Mouse (Mus musculus) kidney, postnatal 10 days (tissue): Measurements from ENCODE around the gene Actl9.

Source experiments
- DNase-seq: peaks from one replicate; pipeline ENCODE4 v3.0.0; 2021; ENCODE audit warnings: mixed read lengths

The Actl9 gene

DNA sequence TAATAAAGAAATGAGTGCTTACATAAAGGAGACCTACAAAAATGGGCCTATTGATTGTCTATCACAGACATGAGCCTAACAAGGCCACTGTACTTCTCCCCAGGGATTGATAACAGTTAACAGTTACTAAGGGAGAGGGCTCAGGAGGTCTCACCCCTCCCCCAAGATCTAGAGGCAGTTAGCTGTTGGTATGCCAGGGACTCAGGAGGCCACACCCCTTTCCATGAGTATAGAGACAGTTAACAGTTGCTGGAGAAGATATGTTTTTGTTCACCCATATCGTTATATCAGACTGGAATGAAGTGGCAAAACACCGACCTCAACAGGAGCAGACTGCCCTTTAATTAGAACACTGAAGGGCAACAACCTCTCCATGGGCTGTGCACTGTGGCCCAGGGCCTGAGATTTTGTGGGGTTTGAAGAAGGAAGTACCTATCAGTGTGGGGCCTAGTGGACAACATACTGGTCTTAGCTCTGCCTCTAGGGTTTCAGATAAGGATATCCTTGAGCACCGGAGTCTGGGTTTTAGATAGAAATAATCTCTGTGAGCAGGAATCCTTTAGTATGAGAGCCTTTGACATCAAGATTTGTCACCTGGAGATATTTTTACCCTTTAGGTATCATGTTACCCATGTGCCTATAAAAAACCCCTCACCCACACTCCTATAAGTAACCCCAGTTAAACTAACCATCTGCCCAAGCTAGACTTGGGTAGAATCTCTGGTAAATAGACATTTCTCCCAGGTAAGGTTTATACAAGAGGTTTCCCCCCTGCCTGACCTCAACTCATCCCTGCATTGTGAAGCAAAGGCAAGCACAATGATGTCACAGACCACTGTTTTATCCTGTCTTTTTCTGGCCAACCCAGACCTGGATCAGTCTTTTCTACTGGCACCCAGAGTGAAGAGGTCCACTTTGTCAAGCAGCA is at the start of gene Actl9:
Gene Actl9 (plus strand): TSS at position 878 of the 928 bp plus-strand sequence.
- no peak for DNase-seq

DNA sequence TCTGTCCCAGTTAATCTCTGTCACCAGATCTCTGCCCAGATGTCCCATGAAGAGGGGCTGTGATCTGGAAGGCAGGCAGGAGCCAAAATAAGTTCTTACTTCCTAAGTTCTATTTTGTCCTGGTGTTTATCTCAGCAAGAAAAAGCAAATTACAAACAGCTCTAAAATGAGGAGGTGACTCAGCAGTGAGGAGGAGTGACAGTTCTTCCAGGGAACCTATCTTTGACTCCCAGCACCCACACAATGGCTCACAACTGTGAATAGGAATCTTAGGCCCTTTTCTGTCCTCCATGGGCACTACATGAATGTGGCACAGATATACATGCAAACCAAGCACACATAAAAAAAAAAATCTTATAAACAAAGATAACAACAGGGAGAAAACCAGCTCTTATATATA is 47.0 kb upstream of the Actl9 start:
- DNase-seq = no peak

DNA sequence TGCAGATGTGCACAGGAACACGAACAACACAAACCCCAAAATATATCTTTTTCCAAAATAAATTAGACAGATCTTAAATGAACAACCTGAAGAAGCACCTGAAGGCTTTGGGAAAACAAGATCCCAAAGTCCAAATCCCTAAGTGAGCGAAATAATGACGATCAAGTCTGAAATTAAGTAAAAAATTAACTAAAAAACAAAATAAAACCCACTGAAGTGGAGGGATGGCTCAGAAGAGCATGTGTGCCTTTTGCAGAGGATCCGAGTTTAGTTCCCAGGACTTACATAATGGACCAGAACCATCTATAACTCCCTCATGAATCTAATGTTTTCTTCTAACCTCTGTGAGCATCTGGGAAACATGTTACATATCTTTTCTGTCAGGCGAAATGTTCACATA is 40.4 kb upstream of the Actl9 start:
- DNase-seq = no peak

DNA sequence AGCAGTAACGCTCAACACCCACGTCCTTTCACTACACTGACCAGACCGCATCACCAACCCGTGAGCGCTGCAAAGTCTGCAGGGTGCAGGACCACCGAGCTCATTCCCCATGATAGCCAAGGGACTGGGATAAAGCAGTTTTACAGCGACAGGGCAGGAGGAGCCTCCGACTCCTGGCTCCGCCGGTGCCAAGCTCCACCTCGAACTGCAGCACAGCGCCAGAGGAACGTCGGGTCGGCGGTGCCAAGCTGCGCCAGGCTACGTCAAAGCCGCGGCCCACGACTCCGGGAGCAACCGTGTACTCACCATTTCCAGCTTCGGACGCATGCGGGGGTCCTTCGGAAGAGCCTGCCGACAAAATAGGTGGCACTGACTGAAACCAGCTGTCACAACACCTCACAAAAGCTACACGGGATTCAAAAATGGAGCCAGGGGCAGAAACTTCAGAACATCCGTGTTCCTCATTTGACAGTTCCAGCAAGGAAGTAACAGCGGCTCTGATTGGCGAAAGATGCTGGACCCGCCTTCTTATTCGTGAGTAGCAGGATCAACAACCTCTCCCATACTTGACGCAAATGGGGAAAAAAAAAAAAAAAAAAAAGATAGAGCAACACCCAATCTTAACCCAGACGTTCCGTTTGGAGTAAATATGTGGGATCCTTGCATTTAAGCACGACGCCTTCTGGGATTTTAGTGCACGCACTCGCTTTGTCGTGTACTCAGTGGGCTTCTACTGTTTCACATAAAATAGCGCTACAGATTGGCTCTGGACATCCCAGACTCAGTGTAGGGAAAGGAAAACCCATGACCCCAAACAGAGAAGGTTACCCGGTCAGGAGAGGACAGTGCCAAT is 38.3 kb upstream of the Actl9 start, which contains the start of gene Zfp101:
Gene Zfp101 (minus strand): TSS at position 460 of the 853 bp plus-strand sequence.
- peak; percentile 92 for DNase-seq

DNA sequence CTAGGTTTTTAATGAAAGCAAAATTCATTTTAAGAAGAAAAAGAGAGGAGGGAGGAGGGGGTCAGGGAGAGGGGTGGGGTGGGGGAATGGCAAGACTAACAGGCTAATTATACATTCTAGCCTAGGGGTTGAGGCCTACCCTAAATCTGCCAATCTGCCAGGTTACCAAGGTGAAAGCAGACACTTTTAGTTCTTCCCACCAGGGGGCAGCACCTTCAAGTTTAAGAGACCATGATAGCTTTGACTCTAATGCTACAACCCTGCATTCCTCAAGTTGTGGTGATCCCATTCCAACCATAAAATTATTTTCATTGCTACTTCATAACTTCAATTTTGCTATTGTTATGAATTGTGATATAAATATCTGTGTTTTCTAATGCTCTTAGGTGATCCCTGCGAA is 6.5 kb downstream of the Actl9 start:
- DNase-seq = peak; percentile 86

DNA sequence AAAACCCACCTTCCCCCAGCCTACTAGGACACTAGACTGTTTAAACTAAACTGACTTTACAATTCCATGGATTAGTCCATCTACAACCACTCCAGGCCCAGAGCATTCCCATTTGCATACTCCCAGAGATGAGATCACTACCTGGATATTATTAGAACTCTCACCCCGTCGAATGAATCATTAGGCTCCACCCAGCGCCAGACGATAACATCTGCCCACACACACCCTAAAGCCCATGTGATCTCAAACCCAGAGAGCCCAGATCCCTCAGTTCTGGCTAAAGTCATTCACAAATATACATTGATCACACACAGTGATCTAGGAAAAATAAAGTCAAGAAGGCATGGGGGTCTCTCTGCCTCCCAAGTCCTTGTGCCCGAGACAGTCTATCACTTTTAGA is 7.2 kb downstream of the Actl9 start:
- DNase-seq = no peak

DNA sequence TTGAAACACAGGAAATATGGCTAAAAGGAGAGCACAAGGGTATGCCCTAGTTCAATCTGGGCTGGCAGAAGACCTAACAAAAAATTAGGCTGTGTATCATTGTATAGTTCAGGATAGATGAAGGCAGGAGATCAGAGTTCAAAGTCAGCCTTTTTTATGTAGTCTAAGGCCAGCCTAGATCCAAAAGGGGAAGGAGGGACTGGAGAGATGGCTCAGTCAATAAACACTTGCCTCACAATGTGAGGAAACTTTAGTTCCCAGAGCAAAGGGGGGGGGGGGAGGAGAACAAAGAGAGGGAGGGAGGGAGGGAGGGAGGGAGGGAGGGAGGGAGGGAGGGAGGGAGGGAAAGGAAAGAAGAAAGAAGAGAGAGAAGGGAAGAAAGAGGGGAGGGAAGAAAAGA is 8.5 kb downstream of the Actl9 start:
- no peak for DNase-seq

DNA sequence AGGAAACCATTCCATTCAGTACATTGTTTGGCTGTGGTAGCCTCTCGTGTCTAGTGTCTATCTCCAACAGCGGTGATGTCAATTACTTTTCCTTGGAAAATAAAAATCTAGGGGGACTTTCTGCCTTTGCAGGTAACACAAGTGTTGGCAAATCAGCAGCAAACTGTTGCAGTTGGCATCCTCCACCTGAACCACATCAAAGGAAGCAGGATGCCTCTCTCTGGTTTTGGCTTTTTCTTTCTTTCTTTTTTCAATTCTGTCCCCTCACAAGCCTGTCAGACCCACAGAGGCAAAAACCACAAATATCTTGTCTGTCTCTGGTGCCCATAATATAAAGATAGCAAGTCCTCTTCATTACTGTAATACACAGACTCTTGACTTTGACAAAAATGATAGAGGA is 23.9 kb downstream of the Actl9 start:
- DNase-seq = no peak

DNA sequence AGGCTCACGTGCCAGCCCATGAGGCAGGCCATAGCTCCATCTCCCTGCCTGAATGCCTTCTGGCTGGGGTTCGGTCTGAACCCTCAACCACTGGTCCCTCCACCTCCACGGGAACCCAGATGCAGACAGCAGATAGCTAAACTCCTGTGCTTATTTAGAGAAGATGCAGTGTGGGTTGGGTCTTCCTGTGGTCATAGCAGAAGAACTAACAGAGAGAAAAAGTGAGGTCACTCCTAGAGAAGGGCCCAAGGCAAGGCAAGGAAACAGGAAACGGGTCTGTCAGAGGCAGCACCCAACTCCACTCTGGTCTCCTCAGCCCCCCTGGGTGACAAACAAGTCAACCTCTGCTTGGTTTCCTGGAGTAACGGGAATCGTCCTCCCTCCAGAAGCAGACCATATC is 38.5 kb downstream of the Actl9 start:
- DNase-seq = no peak
